Mouse (Mus musculus) limb, embryonic 11.5 days (tissue): ENCODE measurements at regions not wholly inside any gene's neighbourhood (a gene's known extent, or its start where the extent isn't known, plus 50 kb on each side); places are given as distances from the start of the nearest gene placed in this dataset.
A peak's percentile ranks its signal among the peaks of the same experiment; 100 is the strongest.

Experiments
- ATAC-seq: fragments of 200-750 bp; cut with Nextera tagmentation; 2 replicates; pipeline ENCODE4 v1.8.0; 2017; ENCODE audit warnings: low read depth; ENCODE audit not compliant: insufficient number of reproducible peaks, low FRiP score, low TSS enrichment
- DNase-seq: peaks from one replicate; pipeline ENCODE4 v3.0.0-alpha.2; 2015; ENCODE audit warnings: low spot score
- H3K27ac ChIP-seq: fragments of 300-500 bp; sonication (generic); replicated peaks from 2 replicates; pipeline ENCODE4 v1.5.1; 2014; ENCODE audit warnings: low read depth, mild to moderate bottlenecking, low read length
- H3K27me3 ChIP-seq: fragments of 300-500 bp; sonication (generic); 2 replicates; pipeline ENCODE4 v1.6.1; 2014; ENCODE audit warnings: mild to moderate bottlenecking, low read length, mixed read lengths; ENCODE audit not compliant: control insufficient read depth, insufficient read depth
- H3K36me3 ChIP-seq: fragments of 300-500 bp; sonication (generic); 2 replicates; pipeline ENCODE4 v1.6.1; 2014; ENCODE audit warnings: mild to moderate bottlenecking, low read length, moderate library complexity, mixed read lengths; ENCODE audit not compliant: control insufficient read depth, insufficient read depth
- H3K4me1 ChIP-seq: fragments of 300-500 bp; sonication (generic); 2 replicates; pipeline ENCODE4 v1.6.1; 2014; ENCODE audit warnings: low read length, mixed read lengths; ENCODE audit not compliant: control insufficient read depth, insufficient read depth
- H3K4me2 ChIP-seq: fragments of 300-500 bp; sonication (generic); 2 replicates; pipeline ENCODE4 v1.6.1; 2014; ENCODE audit warnings: low read depth, mild to moderate bottlenecking, moderate library complexity; ENCODE audit not compliant: severe bottlenecking
- H3K4me3 ChIP-seq: fragments of 300-500 bp; sonication (generic); 2 replicates; pipeline ENCODE4 v1.5.1; 2014; ENCODE audit warnings: low read depth, low read length
- H3K9ac ChIP-seq: fragments of 300-500 bp; sonication (generic); 2 replicates; pipeline ENCODE4 v1.6.1; 2014; ENCODE audit warnings: mild to moderate bottlenecking, low read length
- H3K9me3 ChIP-seq: fragments of 300-500 bp; sonication (generic); 2 replicates; pipeline ENCODE4 v1.6.1; 2016; ENCODE audit warnings: low read length; ENCODE audit not compliant: control insufficient read depth
- WGBS: fragments of 180-500 bp; shearing (Covaris S2); extraction: QIAGEN DNeasy Blood & Tissue Kit; methylation state at CpG from one replicate; pipeline ENCODE4 v1.1.7; 2014; 5-methylcytosine and 5-hydroxymethylcytosine counted together

DNA sequence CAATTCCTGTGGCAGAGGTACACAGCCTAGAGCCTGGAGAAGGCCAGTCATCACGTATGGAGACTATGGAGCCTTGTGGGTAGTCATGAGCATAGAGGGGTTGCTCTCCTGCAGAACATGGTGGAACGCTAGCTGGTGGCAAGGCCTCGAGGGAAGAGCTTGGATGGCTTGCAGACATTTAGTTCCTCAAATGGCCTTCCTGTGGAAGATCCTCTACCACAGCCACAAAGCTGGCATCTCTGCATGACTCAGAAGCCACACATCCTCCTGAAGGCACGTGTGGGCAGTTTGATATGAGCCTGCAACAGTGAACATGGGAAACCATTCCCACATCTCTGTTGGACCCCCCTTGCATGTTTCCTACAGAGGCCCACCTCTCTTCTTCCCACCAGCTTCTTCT is 547.9 kb upstream of the Lrrc6 start:
- WGBS, result 86% methylated on average over 4 of the region's 4 CpGs
- Histone ChIP-seq H3K9ac (no peak overlapping the region), H3K4me1 (no peaks in the 10 kb centered on the region), H3K9me3 (no peaks in the 10 kb centered on the region), H3K27ac (no peak overlapping the region), H3K36me3 (no peaks in the 10 kb centered on the region), H3K27me3 (no peaks in the 10 kb centered on the region), H3K4me2 (no peak overlapping the region), H3K4me3 (no peak overlapping the region)
- DNase-seq (no peak), ATAC-seq (no peak)

DNA sequence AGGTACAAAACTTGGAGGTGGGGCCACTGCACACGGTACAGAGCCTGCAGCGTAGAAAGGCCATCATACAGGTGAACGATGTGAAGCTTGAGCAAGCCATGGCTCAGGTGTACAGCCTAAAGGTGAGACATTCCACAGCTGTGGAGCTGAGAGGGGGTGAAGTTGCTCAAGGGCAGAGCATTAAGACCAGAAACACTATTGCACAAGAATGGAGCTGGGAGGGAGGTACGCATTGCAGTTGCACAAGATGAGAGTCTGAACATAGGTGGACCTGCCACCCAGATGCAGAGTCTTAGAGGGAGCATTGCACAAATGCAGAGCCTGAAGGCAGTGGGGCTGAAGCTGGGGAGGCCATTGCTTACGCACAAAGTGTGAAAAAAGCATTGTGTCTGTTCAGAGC is 547.4 kb upstream of the Lrrc6 start:
- DNase-seq, result no peak
- no peak for ATAC-seq
- no peak overlapping the region for H3K4me2 ChIP-seq
- H3K4me1 ChIP-seq, result no peaks in the 10 kb centered on the region
- H3K4me3 ChIP-seq, result no peak overlapping the region
- no peak overlapping the region for H3K27ac ChIP-seq
- H3K27me3 ChIP-seq, result no peaks in the 10 kb centered on the region
- H3K36me3 ChIP-seq, result no peaks in the 10 kb centered on the region
- 95% methylated on average over 5 of the region's 5 CpGs for WGBS
- no peaks in the 10 kb centered on the region for H3K9me3 ChIP-seq
- no peak overlapping the region for H3K9ac ChIP-seq

DNA sequence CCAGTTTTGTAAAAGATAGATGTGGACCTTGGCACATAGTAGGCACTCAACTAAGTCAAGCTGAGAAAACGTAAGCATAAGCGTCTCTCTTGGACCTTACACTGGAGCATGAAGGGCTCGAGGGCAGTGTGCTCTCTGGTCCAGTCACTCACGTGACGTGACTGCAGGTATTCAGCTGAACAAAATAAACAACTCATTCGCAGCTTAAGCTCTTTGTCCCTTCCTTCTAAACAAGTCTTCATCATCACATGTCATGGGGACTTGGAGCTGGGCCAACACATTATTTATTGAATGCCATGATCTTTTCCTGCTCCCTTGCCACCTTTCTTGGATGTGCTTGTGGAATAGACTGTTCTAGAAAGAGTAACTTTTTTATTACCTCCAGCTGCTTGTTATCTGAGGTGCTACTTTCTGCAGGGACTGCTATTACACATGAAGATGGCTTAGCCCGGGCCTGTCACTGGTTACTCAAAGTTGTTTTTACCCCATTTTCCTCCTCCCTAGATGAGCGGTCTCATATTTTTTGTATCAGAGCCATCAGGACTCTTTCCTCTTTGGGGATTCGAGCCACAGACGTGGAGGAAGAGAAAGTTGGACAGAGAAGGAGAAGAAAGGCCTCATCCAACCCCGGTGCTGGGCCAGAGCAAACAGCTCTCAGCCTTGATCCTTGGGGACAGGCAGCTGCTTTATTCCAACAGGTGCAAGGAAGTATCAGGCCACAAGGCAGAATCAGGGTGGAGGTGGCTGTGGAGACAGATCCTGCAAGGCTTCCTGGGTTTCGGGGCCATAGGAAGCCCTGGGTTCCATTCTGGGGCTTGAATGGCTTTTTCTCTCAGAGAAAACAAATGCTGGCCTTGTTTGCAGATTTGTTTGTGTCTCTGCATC is 545.5 kb upstream of the Lrrc6 start:
- ATAC-seq (no peak), DNase-seq (peak; percentile 23)
- WGBS, result 83% methylated on average over 12 of the region's 12 CpGs
- Histone ChIP-seq H3K4me3 (no peak overlapping the region), H3K9ac (no peak overlapping the region), H3K36me3 (no peaks in the 10 kb centered on the region), H3K9me3 (no peaks in the 10 kb centered on the region), H3K4me1 (no peaks in the 10 kb centered on the region), H3K27me3 (no peaks in the 10 kb centered on the region), H3K27ac (no peak overlapping the region), H3K4me2 (no peak overlapping the region)

DNA sequence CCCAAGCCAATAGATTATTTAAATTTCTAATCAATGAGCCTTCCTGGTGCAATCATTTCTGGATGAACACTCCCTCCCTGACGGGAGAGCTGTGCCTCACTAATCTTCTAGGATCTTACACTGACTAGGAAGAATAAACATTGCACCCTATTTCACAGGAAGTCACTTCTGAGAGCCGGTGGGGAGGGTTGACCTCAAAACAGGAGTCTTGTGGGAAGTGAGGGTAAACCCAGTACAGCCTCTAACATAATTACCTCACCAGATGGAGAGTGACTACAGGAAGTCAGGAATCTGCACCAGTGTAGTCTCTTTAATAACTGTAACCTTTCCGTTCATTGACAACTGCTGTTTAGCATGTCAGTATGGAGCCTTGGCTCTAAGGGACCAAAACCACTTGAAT is 544.6 kb upstream of the Lrrc6 start:
- no peak for DNase-seq
- no peak overlapping the region for H3K4me2 ChIP-seq
- H3K36me3 ChIP-seq, result no peaks in the 10 kb centered on the region
- no peak for ATAC-seq
- no peaks in the 10 kb centered on the region for H3K27me3 ChIP-seq
- no peak overlapping the region for H3K9ac ChIP-seq
- H3K4me3 ChIP-seq, result no peak overlapping the region
- H3K4me1 ChIP-seq, result peaks cover under 1% of the 10 kb centered on the region; the same call in 1 of the 2 replicates
- no peak overlapping the region for H3K27ac ChIP-seq
- 35% methylated on average over 3 of the region's 3 CpGs for WGBS
- H3K9me3 ChIP-seq, result no peaks in the 10 kb centered on the region

DNA sequence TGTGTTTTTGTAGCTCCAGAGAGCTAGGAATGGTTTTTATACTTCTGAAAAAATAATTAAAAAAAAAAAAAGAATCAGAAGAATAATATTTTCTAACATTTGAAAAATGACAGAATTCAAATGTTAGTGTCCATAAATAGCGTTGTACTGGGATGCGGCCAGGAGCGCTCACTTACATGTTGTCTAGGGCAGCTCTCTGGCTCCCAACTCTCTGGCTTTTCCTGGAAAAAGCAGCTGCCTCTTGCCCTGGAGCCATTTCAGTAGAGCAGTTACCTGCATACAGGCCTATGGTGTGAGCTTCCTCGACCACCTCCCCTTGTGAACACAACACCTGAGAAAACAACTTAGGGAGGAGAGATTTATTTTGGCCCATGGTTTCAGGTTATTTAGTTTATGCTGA is 544.1 kb upstream of the Lrrc6 start:
- Histone ChIP-seq H3K27me3 (no peaks in the 10 kb centered on the region), H3K27ac (no peak overlapping the region), H3K36me3 (no peaks in the 10 kb centered on the region), H3K4me1 (peaks cover 3% of the 10 kb centered on the region; the same call in 1 of the 2 replicates), H3K4me2 (no peak overlapping the region), H3K4me3 (no peak overlapping the region), H3K9ac (no peak overlapping the region), H3K9me3 (no peaks in the 10 kb centered on the region)
- WGBS, result 89% methylated on average over 4 of the region's 4 CpGs
- ATAC-seq (no peak), DNase-seq (no peak)

DNA sequence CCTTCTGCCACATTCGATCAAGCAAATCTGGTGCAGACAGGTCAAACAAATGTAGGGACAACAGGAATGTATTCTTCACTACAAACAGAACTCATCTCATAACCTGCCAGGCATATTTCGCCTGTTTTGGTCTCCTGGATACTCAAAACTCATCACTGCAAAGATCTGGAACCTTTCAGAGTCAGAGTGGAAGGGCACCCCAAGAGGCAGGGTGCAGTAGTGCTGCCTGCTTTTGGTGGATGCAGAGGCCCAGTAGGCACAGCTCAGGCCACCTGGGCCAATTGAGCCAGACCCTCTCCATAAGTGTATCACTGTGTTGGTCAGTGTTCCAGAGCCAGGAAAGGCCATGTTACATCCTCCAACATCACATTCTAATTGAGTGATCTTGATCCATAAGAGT is 541.4 kb upstream of the Lrrc6 start:
- Histone ChIP-seq H3K4me3 (no peak overlapping the region), H3K4me1 (peaks cover 3% of the 10 kb centered on the region), H3K9ac (no peak overlapping the region), H3K9me3 (no peaks in the 10 kb centered on the region), H3K27me3 (no peaks in the 10 kb centered on the region), H3K27ac (no peak overlapping the region), H3K36me3 (no peaks in the 10 kb centered on the region), H3K4me2 (no peak overlapping the region)
- ATAC-seq (no peak), DNase-seq (no peak)
- 85% methylated on average over 2 of the region's 2 CpGs for WGBS

DNA sequence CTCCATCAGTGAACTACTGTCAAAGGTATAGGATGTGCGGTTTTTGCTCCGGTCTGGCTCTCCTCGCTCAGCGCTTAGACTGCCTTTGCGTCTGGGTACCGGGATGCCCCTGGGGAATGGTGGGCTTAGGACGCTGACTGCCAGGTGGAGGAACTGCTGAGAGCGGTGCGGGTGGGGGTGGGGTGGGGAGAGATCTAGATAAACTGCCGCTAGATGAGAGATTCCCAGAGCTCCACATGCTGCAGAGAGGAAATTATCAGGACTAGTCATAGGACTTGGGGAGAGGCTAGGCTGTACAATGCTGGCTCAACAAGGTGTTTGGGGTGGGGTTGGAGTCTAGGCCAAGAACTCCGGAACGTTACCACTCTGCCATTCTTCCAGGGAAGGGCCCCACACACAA is 539.5 kb upstream of the Lrrc6 start:
- H3K9me3 ChIP-seq, result no peaks in the 10 kb centered on the region
- no peaks in the 10 kb centered on the region for H3K36me3 ChIP-seq
- DNase-seq, result no peak
- H3K27ac ChIP-seq, result no peak overlapping the region
- WGBS, result 53% methylated on average over 12 of the region's 12 CpGs
- ATAC-seq, result no peak
- no peaks in the 10 kb centered on the region for H3K27me3 ChIP-seq
- no peak overlapping the region for H3K9ac ChIP-seq
- no peak overlapping the region for H3K4me3 ChIP-seq
- peaks cover 3% of the 10 kb centered on the region for H3K4me1 ChIP-seq
- peak overlapping the region; percentile 58; the same call in 1 of the 2 replicates for H3K4me2 ChIP-seq

DNA sequence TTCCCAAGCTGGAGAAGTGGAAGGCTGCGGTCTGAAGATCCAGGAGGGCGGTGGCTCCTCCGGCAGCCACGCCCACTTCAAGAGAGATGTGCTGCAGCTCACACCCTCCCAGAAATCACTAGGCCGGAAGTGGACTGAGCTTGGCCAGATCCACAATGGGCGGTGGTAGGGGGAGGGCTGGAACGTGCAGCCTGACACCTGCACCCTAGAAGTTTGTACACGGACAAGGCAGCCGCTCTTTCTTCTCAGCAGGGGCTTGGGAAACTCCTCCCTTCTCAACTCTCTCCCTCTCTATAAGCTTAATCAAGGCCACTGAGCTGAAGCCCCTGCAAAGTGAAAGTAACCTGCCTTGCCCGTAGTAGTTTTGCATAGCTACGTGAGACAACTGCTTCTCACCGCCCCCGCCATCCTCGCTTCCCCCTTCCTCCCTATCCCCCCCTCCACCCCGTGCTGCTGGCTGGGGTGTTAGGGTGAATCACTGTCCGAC is 538.8 kb upstream of the Lrrc6 start:
- no peak overlapping the region for H3K27ac ChIP-seq
- ATAC-seq, result peak; percentile 80
- WGBS, result 3% methylated on average over 16 of the region's 16 CpGs

More for the DNA sequence above, 538.8 kb upstream of the Lrrc6 start:
- Histone ChIP-seq H3K27me3 (no peaks in the 10 kb centered on the region), H3K4me2 (peak overlapping the region; percentile 58), H3K9ac (peak overlapping the region; percentile 52), H3K4me1 (peaks cover 3% of the 10 kb centered on the region), H3K9me3 (no peaks in the 10 kb centered on the region), H3K36me3 (no peaks in the 10 kb centered on the region), H3K4me3 (peak overlapping the region; percentile 38)
- DNase-seq, result peak; percentile 74
